Mouse (Mus musculus): ENCODE results near the gene Morn5. TPM values are rescaled to one million over a fixed set of nuclear protein-coding genes. Genes with fewer than 3 reads are reported as not detected.

Morn5 gene
- polyA plus RNA-seq, 1 experiment from 2014 or later: 0.24 TPM

DNA sequence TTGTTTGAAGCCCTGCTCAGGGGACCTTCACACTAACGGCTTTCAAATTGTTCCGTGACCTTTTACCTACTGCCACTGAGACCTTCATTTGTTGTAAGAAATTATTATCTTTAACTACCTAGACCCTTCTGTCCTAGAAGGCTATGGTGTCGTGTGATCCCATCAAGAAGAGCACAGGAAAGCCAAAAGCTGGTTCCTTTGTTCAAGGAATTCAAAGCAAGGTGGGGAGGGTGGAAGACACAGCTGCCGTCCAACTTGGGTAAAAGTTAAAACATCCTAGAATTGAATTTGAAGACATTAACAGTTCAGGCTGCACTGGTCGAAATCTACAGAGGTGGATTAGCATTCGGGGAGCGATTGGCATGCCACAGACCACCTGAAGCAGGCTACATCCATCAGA is 15.3 kb upstream of the Morn5 start:
- no peak overlapping the region for H3K4me2 ChIP-seq
- no peak overlapping the region for H3K4me3 ChIP-seq
- no peaks in the 10 kb centered on the region for H3K9me3 ChIP-seq (replicated peaks)
- ATAC-seq (replicated peaks; ENCODE audit: insufficient number of reproducible peaks, insufficient read depth, low FRiP score, low read depth): no peak
- no peak overlapping the region for H3K27ac ChIP-seq
- peaks cover 8% of the 10 kb centered on the region; the same call in 1 of the 2 replicates for H3K4me1 ChIP-seq (replicated peaks)
- 65% methylated on average over 7 of the region's 7 CpGs for WGBS
- no peak overlapping the region for H3K9ac ChIP-seq
- H3K27me3 ChIP-seq: no peaks in the 10 kb centered on the region
- peaks cover 36% of the 10 kb centered on the region for H3K36me3 ChIP-seq

DNA sequence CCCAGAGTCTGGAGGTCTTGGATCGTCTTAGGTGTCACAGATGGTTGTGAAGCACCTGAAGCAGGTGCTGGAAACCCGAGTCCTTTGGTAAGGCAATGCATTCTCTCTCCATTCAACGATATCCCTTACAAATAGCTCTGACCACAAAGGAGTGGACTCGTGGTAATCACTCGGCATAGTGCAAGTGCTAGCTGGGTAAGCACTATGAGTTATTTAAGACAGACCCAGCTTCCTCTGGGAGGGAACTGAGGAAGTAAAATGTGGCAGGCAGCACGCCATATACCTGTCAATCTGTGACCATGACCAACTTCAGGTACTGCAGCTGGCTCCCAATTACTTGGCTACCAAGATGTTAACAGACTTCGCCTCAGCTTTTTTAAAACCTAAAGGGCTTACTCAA is 14.4 kb upstream of the Morn5 start:
- no peak for ATAC-seq (replicated peaks; ENCODE audit: insufficient number of reproducible peaks, insufficient read depth, low FRiP score, low read depth)
- Histone ChIP-seq H3K4me1 (replicated peaks) (peaks cover 15% of the 10 kb centered on the region), H3K4me2 (no peak overlapping the region), H3K27me3 (no peaks in the 10 kb centered on the region), H3K9ac (no peak overlapping the region), H3K4me3 (no peak overlapping the region), H3K9me3 (replicated peaks) (no peaks in the 10 kb centered on the region), H3K36me3 (peaks cover 39% of the 10 kb centered on the region), H3K27ac (no peak overlapping the region)
- WGBS: 79% methylated on average over 7 of the region's 7 CpGs

GRCm38 (mm10) chr2:36035413-36036081 is 13.7 kb upstream of the Morn5 start:
- ATAC-seq (replicated peaks; ENCODE audit: insufficient number of reproducible peaks, insufficient read depth, low FRiP score, low read depth): no peak; the same call in 1 of the 2 replicates
- Histone ChIP-seq H3K27me3 (no peaks in the 10 kb centered on the region), H3K4me2 (no peak overlapping the region), H3K9ac (no peak overlapping the region), H3K4me3 (no peak overlapping the region), H3K9me3 (replicated peaks) (no peaks in the 10 kb centered on the region), H3K36me3 (peaks cover 39% of the 10 kb centered on the region), H3K27ac (peak overlapping the region; percentile 6; the same call in 1 of the 2 replicates), H3K4me1 (replicated peaks) (peaks cover 16% of the 10 kb centered on the region)
- WGBS: 60% methylated on average over 11 of the region's 11 CpGs

DNA sequence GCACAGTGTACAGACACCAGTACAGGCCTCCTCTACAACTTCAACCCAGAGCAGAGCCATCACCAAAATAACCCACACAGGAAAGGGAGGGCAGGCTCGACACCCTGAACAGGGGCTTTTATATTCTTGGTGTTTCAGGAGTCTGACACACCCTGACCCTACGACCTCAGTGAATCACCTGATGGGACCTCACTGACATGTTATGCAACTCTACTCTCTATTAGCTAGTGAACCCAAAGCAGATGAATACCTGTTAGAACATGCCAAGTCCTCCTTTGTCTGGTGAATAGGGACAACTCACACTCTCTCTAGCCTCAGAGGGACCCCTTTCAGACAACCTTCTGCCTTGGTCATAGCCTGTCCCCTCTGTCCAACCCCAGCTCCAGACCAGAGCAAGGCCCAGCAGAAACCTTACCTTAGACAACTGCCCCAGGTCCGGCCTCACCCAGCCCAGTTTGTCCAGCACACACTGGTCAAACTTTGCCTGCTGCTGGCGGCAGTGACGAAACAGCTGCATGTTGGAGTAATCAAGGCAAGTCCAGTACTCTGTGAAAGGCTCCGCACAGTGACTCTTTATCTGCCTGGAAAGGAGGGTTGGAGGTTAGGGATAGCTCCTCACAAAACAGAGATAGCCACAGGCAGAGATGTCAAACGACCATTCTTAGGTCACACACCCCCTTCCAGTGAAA is 9.8 kb upstream of the Morn5 start:
- Histone ChIP-seq H3K4me3 (no peak overlapping the region), H3K27ac (no peak overlapping the region), H3K9ac (no peak overlapping the region), H3K4me2 (no peak overlapping the region), H3K4me1 (replicated peaks) (peaks cover 26% of the 10 kb centered on the region), H3K9me3 (replicated peaks) (no peaks in the 10 kb centered on the region), H3K27me3 (no peaks in the 10 kb centered on the region), H3K36me3 (peaks cover 51% of the 10 kb centered on the region)
- no peak for ATAC-seq (replicated peaks; ENCODE audit: insufficient number of reproducible peaks, insufficient read depth, low FRiP score, low read depth)
- WGBS: 66% methylated on average over 7 of the region's 7 CpGs

DNA sequence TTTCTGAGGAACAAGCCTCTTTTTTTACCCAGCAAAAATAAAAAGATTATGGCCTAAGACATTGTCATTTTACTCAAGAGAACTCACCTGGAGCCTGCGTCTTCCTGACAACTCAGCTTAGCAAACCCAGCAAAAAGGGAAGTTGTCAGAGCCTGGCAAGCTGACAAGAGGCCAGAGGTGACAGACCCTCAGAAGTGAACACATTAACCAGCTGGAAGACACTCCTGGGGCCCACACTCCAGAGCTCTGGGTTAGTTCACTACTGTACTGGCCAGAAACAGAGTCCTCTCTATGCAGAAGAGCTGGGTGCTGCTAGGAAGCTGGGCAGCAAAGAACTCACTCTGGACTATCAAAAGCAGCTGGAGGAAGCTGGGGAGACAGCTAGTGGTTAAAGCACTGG is 8.4 kb upstream of the Morn5 start:
- H3K27ac ChIP-seq: no peak overlapping the region
- H3K9ac ChIP-seq: no peak overlapping the region
- peaks cover 26% of the 10 kb centered on the region for H3K4me1 ChIP-seq (replicated peaks)
- H3K9me3 ChIP-seq (replicated peaks): no peaks in the 10 kb centered on the region
- no peak overlapping the region for H3K4me2 ChIP-seq
- 78% methylated on average over 1 of the region's 1 CpGs for WGBS
- no peak for ATAC-seq (replicated peaks; ENCODE audit: insufficient number of reproducible peaks, insufficient read depth, low FRiP score, low read depth)
- no peak overlapping the region for H3K4me3 ChIP-seq
- H3K27me3 ChIP-seq: no peaks in the 10 kb centered on the region
- peaks cover 51% of the 10 kb centered on the region for H3K36me3 ChIP-seq

- Histone ChIP-seq H3K9me3 (replicated peaks) (no peaks in the 10 kb centered on the region), H3K27me3 (no peaks in the 10 kb centered on the region), H3K4me2 (peak overlapping the region; percentile 60), H3K9ac (peak overlapping the region; percentile 88), H3K4me3 (peak overlapping the region; percentile 77), H3K36me3 (peaks cover 15% of the 10 kb centered on the region; the same call in 1 of the 2 replicates), H3K27ac (peak overlapping the region; percentile 82; the same call in 1 of the 2 replicates), H3K4me1 (replicated peaks) (peaks cover 23% of the 10 kb centered on the region)
- WGBS: 37% methylated on average over 8 of the region's 8 CpGs
- no peak for ATAC-seq (replicated peaks; ENCODE audit: insufficient number of reproducible peaks, insufficient read depth, low FRiP score, low read depth)
Measured at GRCm38 (mm10) chr2:36048164-36048563, 1.1 kb upstream of the Morn5 start.

DNA sequence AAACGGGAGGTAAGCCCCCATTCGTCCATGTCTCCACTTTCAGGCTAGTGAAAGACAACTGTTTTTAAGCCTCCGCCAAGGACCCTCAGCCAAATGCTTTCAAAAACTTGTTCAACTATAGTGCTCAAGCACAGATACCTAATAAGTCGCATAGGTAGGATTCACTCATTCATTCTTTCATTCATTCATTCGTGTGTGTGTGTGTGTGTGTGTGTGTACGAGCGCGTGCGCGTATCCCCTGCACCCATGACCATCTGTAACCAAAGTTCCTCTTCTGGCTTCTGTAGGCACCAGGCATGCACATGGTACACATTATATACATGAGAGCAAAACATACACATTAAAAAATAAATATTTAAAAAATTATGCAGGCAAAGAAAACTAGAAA is 303 bp downstream of the Morn5 start:
- Histone ChIP-seq H3K27me3 (no peaks in the 10 kb centered on the region), H3K4me2 (peak overlapping the region; percentile 60), H3K9me3 (replicated peaks) (no peaks in the 10 kb centered on the region), H3K4me1 (replicated peaks) (peaks cover 24% of the 10 kb centered on the region), H3K36me3 (peaks cover 3% of the 10 kb centered on the region; the same call in 1 of the 2 replicates), H3K9ac (no peak overlapping the region), H3K27ac (no peak overlapping the region), H3K4me3 (peak overlapping the region; percentile 77)
- ATAC-seq (replicated peaks; ENCODE audit: insufficient number of reproducible peaks, insufficient read depth, low FRiP score, low read depth): no peak
- WGBS: 43% methylated on average over 10 of the region's 10 CpGs

DNA sequence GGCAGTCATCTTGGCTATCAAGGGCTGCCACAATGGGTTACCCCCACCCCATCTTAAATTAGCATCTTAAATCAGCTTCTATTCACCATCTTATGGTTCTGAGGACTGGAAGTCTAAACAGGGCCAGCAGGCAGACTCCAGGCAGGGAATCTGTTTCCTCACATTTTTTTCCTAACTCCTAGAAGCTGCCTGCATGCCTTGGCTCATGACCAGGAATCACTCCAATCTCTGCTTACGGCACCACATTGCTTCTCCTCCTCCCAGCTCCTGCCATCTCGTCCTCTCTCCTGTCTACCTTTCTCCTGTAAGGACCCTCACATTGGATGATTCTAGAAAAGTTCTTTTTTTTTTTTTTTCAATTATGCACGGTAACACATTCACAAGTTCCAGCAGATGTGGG is 4.0 kb downstream of the Morn5 start:
- Histone ChIP-seq H3K4me2 (no peak overlapping the region), H3K27me3 (no peaks in the 10 kb centered on the region), H3K36me3 (no peaks in the 10 kb centered on the region), H3K4me1 (replicated peaks) (peaks cover 8% of the 10 kb centered on the region), H3K9me3 (replicated peaks) (no peaks in the 10 kb centered on the region), H3K27ac (no peak overlapping the region), H3K4me3 (no peak overlapping the region), H3K9ac (no peak overlapping the region)
- ATAC-seq (replicated peaks; ENCODE audit: insufficient number of reproducible peaks, insufficient read depth, low FRiP score, low read depth): no peak
- 47% methylated on average over 3 of the region's 3 CpGs for WGBS

GRCm38 (mm10) chr2:36056248-36056647 is 7.0 kb downstream of the Morn5 start:
- ATAC-seq (replicated peaks; ENCODE audit: insufficient number of reproducible peaks, insufficient read depth, low FRiP score, low read depth): no peak

GRCm38 (mm10) chr2:36061409-36061808 is 12.2 kb downstream of the Morn5 start:
- no peaks in the 10 kb centered on the region for H3K36me3 ChIP-seq
- ATAC-seq (replicated peaks; ENCODE audit: insufficient number of reproducible peaks, insufficient read depth, low FRiP score, low read depth): no peak
- no peak overlapping the region for H3K4me2 ChIP-seq
- no peak overlapping the region for H3K27ac ChIP-seq
- WGBS: 52% methylated on average over 5 of the region's 5 CpGs
- H3K4me3 ChIP-seq: no peak overlapping the region
- H3K27me3 ChIP-seq: no peaks in the 10 kb centered on the region; the same call in 1 of the 2 replicates
- no peaks in the 10 kb centered on the region for H3K9me3 ChIP-seq (replicated peaks)
- no peak overlapping the region for H3K9ac ChIP-seq
- no peaks in the 10 kb centered on the region for H3K4me1 ChIP-seq (replicated peaks)

More at GRCm38 (mm10) chr2:36056248-36056647, 7.0 kb downstream of the Morn5 start:
- Histone ChIP-seq H3K9me3 (replicated peaks) (no peaks in the 10 kb centered on the region), H3K4me3 (no peak overlapping the region), H3K27me3 (no peaks in the 10 kb centered on the region), H3K4me2 (no peak overlapping the region), H3K9ac (no peak overlapping the region), H3K27ac (no peak overlapping the region), H3K4me1 (replicated peaks) (0 out of 2 replicates have a peak, but pooled peaks cover 4% of the 10 kb centered on the region), H3K36me3 (no peaks in the 10 kb centered on the region)
- WGBS: 34% methylated on average over 3 of the region's 3 CpGs

GRCm38 (mm10) chr2:36067132-36067531 is 17.9 kb downstream of the Morn5 start:
- H3K9ac ChIP-seq: no peak overlapping the region
- ATAC-seq (replicated peaks; ENCODE audit: insufficient number of reproducible peaks, insufficient read depth, low FRiP score, low read depth): no peak
- no peak overlapping the region for H3K4me2 ChIP-seq
- no peaks in the 10 kb centered on the region for H3K36me3 ChIP-seq
- no peaks in the 10 kb centered on the region for H3K9me3 ChIP-seq (replicated peaks)
- 51% methylated on average over 9 of the region's 9 CpGs for WGBS
- no peaks in the 10 kb centered on the region for H3K4me1 ChIP-seq (replicated peaks)
- peaks cover 4% of the 10 kb centered on the region; the same call in 1 of the 2 replicates for H3K27me3 ChIP-seq
- no peak overlapping the region for H3K4me3 ChIP-seq
- no peak overlapping the region for H3K27ac ChIP-seq
